In the genomic region with DNA sequence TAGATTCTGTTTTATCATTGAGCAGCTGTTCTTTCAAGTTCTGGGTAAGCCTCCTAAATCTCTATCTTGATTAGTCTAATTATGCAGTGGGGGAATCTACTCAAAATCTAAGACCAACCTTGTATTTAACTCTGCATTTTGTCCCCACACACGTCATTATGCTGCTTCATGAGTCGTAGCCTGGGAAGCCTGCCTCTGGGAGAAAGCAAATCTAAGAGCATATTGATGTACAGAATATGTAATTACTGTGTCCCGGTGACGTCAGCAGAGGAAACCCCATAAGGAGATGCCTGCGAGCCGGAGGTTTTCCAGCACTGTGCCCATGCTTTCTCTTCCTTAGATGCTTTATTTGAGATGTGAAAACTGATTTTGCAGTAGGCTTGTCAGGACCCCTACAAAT, we compare ENCODE assay signal across 10 mouse cellular contexts.
DNase-seq lines count a peak whose midpoint lies in the region.
"Had no signal": no experiment of that assay in that cellular context is flagged by ENCODE, and none has a peak within 500 bp of the region (broad histone marks: within the 10 kb centered on the region; RNA-seq: fewer than 3 reads in every experiment).

No protein-coding gene starts in this region.

- intact Hi-C loops in left cerebral cortex, postnatal 14 days (cut with DNase I): no loop called here

- DNase-seq in layer of hippocampus, adult 11-12 months (ENCODE audit: low spot score): peak; percentile 11
- DNase-seq in layer of hippocampus, postnatal 36 days: no peak
- DNase-seq in frontal cortex, postnatal 10 days (ENCODE audit: low spot score in 2 of 2): peak; percentile 24 to 36
- DNase-seq in left cerebral cortex, postnatal 14 days (ENCODE audit: low spot score in 2 of 2): peak; percentile 36 to 39
- DNase-seq in right cerebral cortex, postnatal 14 days: peak; percentile 29
- DNase-seq in urinary bladder, postnatal 4 days (ENCODE audit: low spot score in 2 of 2): no peak
- no peak for DNase-seq in embryo, embryonic 10.5 days (ENCODE audit: low spot score)
- no peak for DNase-seq in lung, adult 18-20 months
- DNase-seq: adrenal gland, postnatal 36 days; cerebellum, adult 9-11 months had no signal

Comparison
In these comparisons a context has a peak if more than half of its experiments do, and no peak if none do; other contexts are left out.
1. DNase-seq: peak in layer of hippocampus, adult 11-12 months (single experiment), frontal cortex, postnatal 10 days (2 of 2), left cerebral cortex, postnatal 14 days (2 of 2) and right cerebral cortex, postnatal 14 days (single experiment); none in layer of hippocampus, postnatal 36 days (0 of 2), urinary bladder, postnatal 4 days (0 of 2), embryo, embryonic 10.5 days (single experiment) and lung, adult 18-20 months (0 of 2).